Mouse (Mus musculus) midbrain, embryonic 16.5 days (tissue): Measurements from ENCODE around the gene Aph1c. TPM values are rescaled to one million over a fixed set of nuclear protein-coding genes. Genes with fewer than 3 reads are reported as not detected.
"Not testable (repeated sequence)": the region's sequence is repeated elsewhere in the genome, so short reads cannot be mapped to it uniquely, and the experiment has no call there.

Experiments used
- ATAC-seq: fragments of 200-750 bp; cut with Nextera tagmentation; 2 replicates; pipeline ENCODE4 v1.8.0; 2017; ENCODE audit warnings: moderate TSS enrichment
- H3K27ac ChIP-seq: fragments of 300-500 bp; sonication (generic); 2 replicates; pipeline ENCODE4 v1.5.1; 2014; ENCODE audit warnings: mild to moderate bottlenecking, low read length, mixed read lengths
- H3K27me3 ChIP-seq: fragments of 300-500 bp; sonication (generic); 2 replicates; pipeline ENCODE4 v1.6.1; 2014; ENCODE audit warnings: low read depth, low read length, mixed read lengths; ENCODE audit not compliant: control insufficient read depth, insufficient read depth
- H3K36me3 ChIP-seq: fragments of 300-500 bp; sonication (generic); 2 replicates; pipeline ENCODE4 v1.6.1; 2014; ENCODE audit warnings: mild to moderate bottlenecking, low read length, moderate library complexity, mixed read lengths; ENCODE audit not compliant: control insufficient read depth, insufficient read depth
- H3K4me1 ChIP-seq: fragments of 300-500 bp; sonication (generic); 2 replicates; pipeline ENCODE4 v1.6.1; 2014; ENCODE audit warnings: mild to moderate bottlenecking, low read length, mixed read lengths; ENCODE audit not compliant: control insufficient read depth, insufficient read depth
- H3K4me2 ChIP-seq: fragments of 300-500 bp; sonication (generic); 2 replicates; pipeline ENCODE4 v1.6.1; 2014; ENCODE audit warnings: mild to moderate bottlenecking, low read length, mixed read lengths
- H3K4me3 ChIP-seq: fragments of 300-500 bp; sonication (generic); 2 replicates; pipeline ENCODE4 v1.5.1; 2014; ENCODE audit warnings: low read depth, mild to moderate bottlenecking, low read length, moderate library complexity, mixed read lengths
- H3K9ac ChIP-seq: fragments of 300-500 bp; sonication (generic); 2 replicates; pipeline ENCODE4 v1.6.1; 2014; ENCODE audit warnings: low read depth, low read length, mixed read lengths
- H3K9me3 ChIP-seq: fragments of 300-500 bp; sonication (generic); replicated peaks from 2 replicates; pipeline ENCODE4 v1.6.1; 2014; ENCODE audit warnings: mild to moderate bottlenecking, low read length, mixed read lengths; ENCODE audit not compliant: control insufficient read depth, poor library complexity, severe bottlenecking
- WGBS: fragments of 180-500 bp; shearing (Covaris S2); extraction: QIAGEN DNeasy Blood & Tissue Kit; methylation state at CpG from one replicate; pipeline ENCODE4 v1.1.7; 2014; 5-methylcytosine and 5-hydroxymethylcytosine counted together
- polyA plus RNA-seq: library from polyadenylated mRNA; unstranded; fragments of >200 nt; fragmentation: Nextera tagmentation; extraction: Ambion mirVana; gene quantifications from 2 replicates; pipeline ENCODE4 v1.2.1, GENCODE M21; 2015

The Aph1c gene
- polyA plus RNA-seq, 1 experiment from 2014 or later, result 3.0 TPM

GRCm38 (mm10) chr9:66813392-66813791, 21.1 kb downstream of the Aph1c start:
- no peak overlapping the region for H3K9ac ChIP-seq
- H3K36me3 ChIP-seq, result no peaks in the 10 kb centered on the region
- no peak overlapping the region for H3K4me3 ChIP-seq
- H3K4me1 ChIP-seq, result no peaks in the 10 kb centered on the region
- no peak overlapping the region for H3K27ac ChIP-seq
- no peaks in the 10 kb centered on the region for H3K9me3 ChIP-seq
- no peaks in the 10 kb centered on the region for H3K27me3 ChIP-seq
- no peak for ATAC-seq
- no peak overlapping the region for H3K4me2 ChIP-seq
- WGBS, result 7% methylated on average over 2 of the region's 2 CpGs

DNA sequence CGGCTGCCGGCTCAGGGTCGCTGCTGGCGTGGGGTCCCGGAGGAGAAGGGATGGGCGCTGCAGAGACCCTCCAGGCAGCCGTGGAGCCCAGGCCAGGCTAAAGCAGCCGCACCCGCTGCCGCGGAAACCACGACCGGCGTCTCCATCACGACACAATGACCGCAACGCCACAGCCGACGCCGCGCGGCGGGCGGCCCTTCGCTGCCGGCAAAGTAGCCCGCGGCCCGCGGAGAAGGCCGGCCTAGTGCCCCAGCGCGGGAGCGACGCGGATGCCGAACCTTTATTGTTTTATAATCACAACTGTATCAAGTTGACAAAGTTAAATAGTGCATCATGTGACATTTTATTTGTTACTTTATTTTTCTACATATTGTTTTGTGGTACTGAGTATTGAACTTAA, 28.6 kb downstream of the Aph1c start:
- H3K4me1 ChIP-seq, H3K27me3 ChIP-seq, H3K9me3 ChIP-seq, ATAC-seq, H3K36me3 ChIP-seq, H3K27ac ChIP-seq: not testable (repeated sequence)
- 0 out of 2 replicates have a peak overlapping the region, but pooled peaks have one; percentile 53 for H3K9ac ChIP-seq
- peak overlapping the region; percentile 59 for H3K4me2 ChIP-seq
- 2% methylated on average over 29 of the region's 37 CpGs for WGBS
- H3K4me3 ChIP-seq, result peak overlapping the region; percentile 34

- Histone ChIP-seq H3K4me3 (no peak overlapping the region), H3K9ac (no peak overlapping the region), H3K27ac (no peak overlapping the region), H3K36me3 (no peaks in the 10 kb centered on the region), H3K4me2 (no peak overlapping the region), H3K27me3 (no peaks in the 10 kb centered on the region; the same call in 1 of the 2 replicates), H3K4me1 (no peaks in the 10 kb centered on the region; the same call in 1 of the 2 replicates), H3K9me3 (no peaks in the 10 kb centered on the region)
- WGBS, result 63% methylated on average over 12 of the region's 12 CpGs
- ATAC-seq, result no peak
Measured at GRCm38 (mm10) chr9:66801947-66802346, 32.6 kb downstream of the Aph1c start.

GRCm38 (mm10) chr9:66796739-66797138, 37.8 kb downstream of the Aph1c start, which contains the start of gene Gm10647:
Gm10647 (plus strand) TSS chr9:66797039.
- WGBS, result 79% methylated on average over 5 of the region's 5 CpGs
- H3K4me3 ChIP-seq, result peak within 1 kb of the TSS; percentile 83
- peaks cover 11% of the 10 kb centered on the region for H3K4me1 ChIP-seq
- H3K27ac ChIP-seq, result peak within 1 kb of the TSS; percentile 89; the same call in 1 of the 2 replicates
- no peak for ATAC-seq
- H3K9me3 ChIP-seq, result no peaks in the 10 kb centered on the region
- H3K36me3 ChIP-seq, result no peaks in the 10 kb centered on the region
- peak within 1 kb of the TSS; percentile 75 for H3K4me2 ChIP-seq
- H3K9ac ChIP-seq, result peak within 1 kb of the TSS; percentile 90
- no peaks in the 10 kb centered on the region for H3K27me3 ChIP-seq

DNA sequence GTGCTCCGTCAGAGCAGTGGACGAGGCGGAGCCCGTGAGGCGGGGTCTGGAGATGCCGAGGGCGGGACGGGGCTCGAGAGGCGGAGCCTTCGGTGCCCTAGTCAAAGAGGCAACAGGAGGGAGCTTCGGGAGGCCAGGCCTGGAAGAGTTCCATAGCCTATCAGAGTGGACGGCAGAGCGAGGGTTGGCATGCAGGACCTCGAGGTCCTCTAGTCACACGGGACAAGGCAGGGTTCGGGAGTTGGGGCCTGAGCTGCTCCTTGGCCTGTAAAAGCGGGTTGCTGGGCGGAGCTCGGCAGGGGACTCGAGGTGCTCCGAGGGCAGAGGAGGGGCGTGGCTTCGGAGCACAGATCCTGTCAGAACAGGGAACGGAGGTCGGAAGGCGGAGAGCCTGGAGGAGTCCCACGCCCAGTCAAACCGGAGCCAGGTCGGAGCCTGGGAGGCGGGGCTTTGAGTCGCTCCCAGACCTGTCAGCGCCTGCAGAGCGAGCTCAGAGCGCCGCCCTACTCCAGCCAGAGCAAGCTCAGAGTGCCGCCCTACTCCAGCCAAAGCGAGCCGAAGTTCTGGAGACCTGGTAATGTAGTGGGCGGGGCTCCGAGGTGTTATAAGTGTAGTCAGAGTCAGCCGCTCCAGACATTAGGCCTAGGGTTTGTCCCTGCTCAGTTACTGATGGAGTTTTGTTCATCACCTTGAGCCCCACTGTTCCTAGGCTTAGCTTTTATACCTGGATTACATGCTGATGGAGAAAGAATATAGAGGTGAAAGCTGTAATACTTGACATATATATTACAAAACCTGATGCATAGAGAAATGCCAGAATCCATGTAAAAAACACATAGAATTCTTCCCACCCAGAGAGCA, 38.8 kb downstream of the Aph1c start, which contains the start of gene Aph1b:
Aph1b (minus strand) TSS at position 27 of the 861 bp plus-strand sequence.
- no peaks in the 10 kb centered on the region for H3K9me3 ChIP-seq
- H3K36me3 ChIP-seq, result no peaks in the 10 kb centered on the region
- H3K4me3 ChIP-seq, result peak within 1 kb of the TSS; percentile 83
- peak within 1 kb of the TSS; percentile 90 for H3K9ac ChIP-seq
- WGBS, result under 1% methylated on average over 42 of the region's 42 CpGs
- H3K4me2 ChIP-seq, result peak within 1 kb of the TSS; percentile 75
- ATAC-seq, result peak; percentile 98
- H3K27me3 ChIP-seq, result no peaks in the 10 kb centered on the region
- peaks cover 11% of the 10 kb centered on the region for H3K4me1 ChIP-seq
- peak within 1 kb of the TSS; percentile 89 for H3K27ac ChIP-seq

GRCm38 (mm10) chr9:66794629-66795463, 39.7 kb downstream of the Aph1c start:
- Histone ChIP-seq H3K4me3 (peak overlapping the region; percentile 83), H3K27me3 (no peaks in the 10 kb centered on the region), H3K36me3 (no peaks in the 10 kb centered on the region), H3K9ac (peak overlapping the region; percentile 90), H3K4me2 (peak overlapping the region; percentile 75), H3K4me1 (peaks cover 11% of the 10 kb centered on the region), H3K27ac (peak overlapping the region; percentile 89), H3K9me3 (no peaks in the 10 kb centered on the region)
- 1% methylated on average over 43 of the region's 43 CpGs for WGBS
- ATAC-seq, result peak; percentile 78

DNA sequence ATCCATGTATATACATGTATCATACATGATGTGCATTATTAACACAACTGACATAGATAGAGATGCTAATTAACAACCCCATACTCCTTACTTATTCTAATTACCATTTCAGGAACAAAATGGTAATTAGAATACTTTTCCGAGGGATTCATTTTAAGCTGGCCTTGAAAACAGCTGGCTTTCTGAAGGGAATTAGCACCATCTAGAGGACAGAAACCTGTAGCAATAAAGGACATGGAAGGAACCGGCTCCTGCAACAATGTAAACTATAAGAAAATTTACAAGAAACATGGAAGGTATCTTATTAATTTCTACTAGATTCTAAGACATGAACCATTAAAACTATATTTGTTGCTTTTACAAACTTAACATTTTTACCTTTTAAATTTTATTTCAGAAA, 46.7 kb downstream of the Aph1c start:
- 7% methylated on average over 2 of the region's 2 CpGs for WGBS
- H3K9me3 ChIP-seq, result no peaks in the 10 kb centered on the region
- H3K4me1 ChIP-seq, result no peaks in the 10 kb centered on the region; the same call in 1 of the 2 replicates
- 0 out of 2 replicates have a peak, but pooled peaks cover 3% of the 10 kb centered on the region for H3K36me3 ChIP-seq
- ATAC-seq, result no peak
- no peak overlapping the region for H3K4me2 ChIP-seq
- H3K27me3 ChIP-seq, result no peaks in the 10 kb centered on the region
- H3K9ac ChIP-seq, result no peak overlapping the region
- no peak overlapping the region for H3K4me3 ChIP-seq
- H3K27ac ChIP-seq, result no peak overlapping the region

DNA sequence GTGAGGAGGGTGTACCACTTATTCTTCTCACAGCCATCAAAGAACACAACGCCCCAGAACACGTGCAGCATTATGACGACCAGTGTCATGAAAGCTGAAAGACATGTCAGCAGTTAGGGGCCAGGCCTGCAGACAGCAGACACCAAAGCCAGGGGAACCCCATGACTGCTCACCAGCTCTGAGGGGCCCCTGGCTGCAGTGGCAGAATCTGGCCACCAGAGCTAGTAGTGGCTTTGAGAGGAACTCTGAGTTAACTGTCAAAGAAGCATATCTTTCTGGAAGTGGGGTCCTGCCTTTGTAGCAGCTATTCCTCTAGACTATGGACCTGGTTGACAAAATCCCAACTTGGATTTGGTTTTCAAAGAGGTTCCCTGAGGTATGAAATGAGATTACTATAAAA, 50.0 kb downstream of the Aph1c start:
- H3K4me1 ChIP-seq, ATAC-seq, H3K9me3 ChIP-seq, H3K4me3 ChIP-seq, H3K9ac ChIP-seq, H3K36me3 ChIP-seq, H3K27ac ChIP-seq, H3K27me3 ChIP-seq, H3K4me2 ChIP-seq: not testable (repeated sequence)
- no CpG with 5 or more reads among the region's 3 CpGs for WGBS
